Mouse (Mus musculus) heart, postnatal 0 days (tissue): ENCODE data around the gene Mum1. TPM values are rescaled to one million over a fixed set of nuclear protein-coding genes. Genes with fewer than 3 reads are reported as not detected.

Experiments
- ATAC-seq: fragments of 200-750 bp; cut with Nextera tagmentation; 2 replicates; pipeline ENCODE4 v1.8.0; 2017; ENCODE audit warnings: low read depth, moderate number of reproducible peaks, moderate library complexity; ENCODE audit not compliant: insufficient read depth
- DNase-seq: peaks from one replicate; pipeline ENCODE4 v3.0.0-alpha.2; 2016; ENCODE audit warnings: low spot score
- H3K27ac ChIP-seq: fragments of 300-500 bp; sonication (generic); 2 replicates; pipeline ENCODE4 v1.5.1; 2014; ENCODE audit warnings: low read depth, mild to moderate bottlenecking
- H3K27me3 ChIP-seq: fragments of 300-500 bp; sonication (generic); 2 replicates; pipeline ENCODE4 v1.6.1; 2014; ENCODE audit warnings: low read length, mixed read lengths; ENCODE audit not compliant: control insufficient read depth, insufficient read depth
- H3K36me3 ChIP-seq: fragments of 300-500 bp; sonication (generic); replicated peaks from 2 replicates; pipeline ENCODE4 v1.6.1; 2014; ENCODE audit warnings: low read length, mixed read lengths; ENCODE audit not compliant: control insufficient read depth, insufficient read depth
- H3K4me1 ChIP-seq: fragments of 300-500 bp; sonication (generic); 2 replicates; pipeline ENCODE4 v1.6.1; 2014; ENCODE audit warnings: antibody characterized with exemption; ENCODE audit not compliant: control insufficient read depth, insufficient read depth
- H3K4me2 ChIP-seq: fragments of 300-500 bp; sonication (generic); 2 replicates; pipeline ENCODE4 v1.6.1; 2014; ENCODE audit warnings: low read depth, mild to moderate bottlenecking, low read length, moderate library complexity
- H3K4me3 ChIP-seq: fragments of 300-500 bp; sonication (generic); 2 replicates; pipeline ENCODE4 v1.5.1; 2014; ENCODE audit warnings: low read depth, low read length
- H3K9ac ChIP-seq: fragments of 300-500 bp; sonication (generic); replicated peaks from 2 replicates; pipeline ENCODE4 v1.6.1; 2014; ENCODE audit warnings: low read depth, low read length, mixed read lengths
- H3K9me3 ChIP-seq: fragments of 300-500 bp; sonication (generic); replicated peaks from 2 replicates; pipeline ENCODE4 v1.6.1; 2016; ENCODE audit warnings: low read length; ENCODE audit not compliant: control insufficient read depth
- CTCF ChIP-seq: IDR thresholded peaks from 2 replicates; pipeline ENCODE4 v1.5.1; 2016; ENCODE audit warnings: antibody characterized with exemption, control low read depth, low read depth
- EP300 ChIP-seq: IDR thresholded peaks from 2 replicates; pipeline ENCODE4 v1.6.1; 2016; ENCODE audit warnings: antibody characterized with exemption, low read depth
- whole genome bisulfite sequencing: fragments of 180-500 bp; shearing (Covaris S2); extraction: QIAGEN DNeasy Blood & Tissue Kit; methylation state at CpG from one replicate; pipeline ENCODE4 v1.1.7; 2014; 5-methylcytosine and 5-hydroxymethylcytosine counted together
- polyA plus RNA-seq: library from polyadenylated mRNA; unstranded; fragments of >200 nt; fragmentation: Nextera tagmentation; extraction: Ambion mirVana; gene quantifications from 2 replicates; pipeline ENCODE4 v1.2.1, GENCODE M21; 2015
- total RNA-seq: library from RNA; depleted of rRNA; stranded (reverse); fragments of >200 nt; gene quantifications from 2 replicates; pipeline ENCODE4 v1.2.3, GENCODE M21; 2014; ENCODE audit warnings: low replicate concordance

Mum1 gene
- total and polyA plus RNA-seq, 2 experiments from 2014 or later, result 18.4 to 59.7 TPM

- Histone ChIP-seq H3K9me3 (no peaks in the 10 kb centered on the region), H3K27ac (peak within 1 kb of the TSS; percentile 92), H3K4me2 (peak within 1 kb of the TSS; percentile 79), H3K27me3 (no peaks in the 10 kb centered on the region), H3K4me3 (peak within 1 kb of the TSS; percentile 72), H3K4me1 (peaks cover 7% of the 10 kb centered on the region; the same call in 1 of the 2 replicates), H3K36me3 (peaks cover 20% of the 10 kb centered on the region), H3K9ac (peak within 1 kb of the TSS; percentile 90)
- DNase-seq, result peak; percentile 92
- peak; percentile 92; the same call in 1 of the 2 replicates for TF ChIP-seq EP300
- TF ChIP-seq CTCF, result no peak; the same call in 1 of the 2 replicates
- peak; percentile 90 for ATAC-seq
- WGBS, result under 1% methylated on average over 53 of the region's 53 CpGs
Observed at GRCm38 (mm10) chr10:80248971-80249640, 22.9 kb downstream of the Mum1 start, which contains the start of gene Ndufs7. Gene Ndufs7 (plus strand): TSS chr10:80249121.

- TF ChIP-seq CTCF (no peak), EP300 (no peak)
- H3K4me1 ChIP-seq, result peaks cover 7% of the 10 kb centered on the region; the same call in 1 of the 2 replicates
- H3K4me2 ChIP-seq, result peak overlapping the region; percentile 79
- peaks cover 24% of the 10 kb centered on the region for H3K36me3 ChIP-seq
- peak overlapping the region; percentile 90 for H3K9ac ChIP-seq
- no peaks in the 10 kb centered on the region for H3K9me3 ChIP-seq
- peak overlapping the region; percentile 72 for H3K4me3 ChIP-seq
- H3K27me3 ChIP-seq, result no peaks in the 10 kb centered on the region
- no peak for DNase-seq
- H3K27ac ChIP-seq, result peak overlapping the region; percentile 92
- ATAC-seq, result no peak
- WGBS, result 24% methylated on average over 2 of the region's 2 CpGs
Observed at GRCm38 (mm10) chr10:80250059-80250458, 23.8 kb downstream of the Mum1 start.

- TF ChIP-seq CTCF, result no peak
- no peak for TF ChIP-seq EP300
- 0 out of 2 replicates have a peak overlapping the region, but pooled peaks have one; percentile 92 for H3K27ac ChIP-seq
- no peak overlapping the region for H3K9ac ChIP-seq
- H3K9me3 ChIP-seq, result no peaks in the 10 kb centered on the region
- H3K4me3 ChIP-seq, result peak overlapping the region; percentile 72; the same call in 1 of the 2 replicates
- peaks cover 7% of the 10 kb centered on the region; the same call in 1 of the 2 replicates for H3K4me1 ChIP-seq
- peaks cover 29% of the 10 kb centered on the region for H3K36me3 ChIP-seq
- H3K27me3 ChIP-seq, result no peaks in the 10 kb centered on the region
- H3K4me2 ChIP-seq, result peak overlapping the region; percentile 79
- ATAC-seq (no peak), DNase-seq (no peak)
- 80% methylated on average over 4 of the region's 4 CpGs for WGBS
Observed at GRCm38 (mm10) chr10:80250573-80250972, 24.3 kb downstream of the Mum1 start.

- Histone ChIP-seq H3K9ac (no peak overlapping the region), H3K27me3 (no peaks in the 10 kb centered on the region), H3K36me3 (peaks cover 44% of the 10 kb centered on the region), H3K9me3 (no peaks in the 10 kb centered on the region), H3K4me1 (peaks cover 7% of the 10 kb centered on the region; the same call in 1 of the 2 replicates), H3K4me3 (no peak overlapping the region), H3K27ac (peak overlapping the region; percentile 43; the same call in 1 of the 2 replicates), H3K4me2 (no peak overlapping the region)
- ATAC-seq, result no peak
- no peak for DNase-seq
- TF ChIP-seq CTCF, result no peak
- no peak for TF ChIP-seq EP300
Observed at GRCm38 (mm10) chr10:80252011-80252410, 25.8 kb downstream of the Mum1 start.

GRCm38 (mm10) chr10:80252493-80253274, 26.4 kb downstream of the Mum1 start:
- Histone ChIP-seq H3K4me2 (no peak overlapping the region), H3K36me3 (peaks cover 49% of the 10 kb centered on the region)
- 84% methylated on average over 11 of the region's 11 CpGs for WGBS

More at GRCm38 (mm10) chr10:80252493-80253274, 26.4 kb downstream of the Mum1 start:
- Histone ChIP-seq H3K27ac (peak overlapping the region; percentile 43), H3K4me3 (no peak overlapping the region), H3K9ac (no peak overlapping the region), H3K27me3 (no peaks in the 10 kb centered on the region), H3K9me3 (no peaks in the 10 kb centered on the region), H3K4me1 (peaks cover 7% of the 10 kb centered on the region; the same call in 1 of the 2 replicates)
- ATAC-seq (no peak), DNase-seq (no peak)
- TF ChIP-seq CTCF, result no peak
- no peak for TF ChIP-seq EP300
